Mouse (Mus musculus): Measurements from ENCODE around the gene Theg. TPM values are rescaled to one million over a fixed set of nuclear protein-coding genes. Genes with fewer than 3 reads are reported as not detected.

Gene Theg
- total RNA-seq, 4 experiments from 2014 or later: 0.33 to 1.3 (median 0.90) TPM

DNA sequence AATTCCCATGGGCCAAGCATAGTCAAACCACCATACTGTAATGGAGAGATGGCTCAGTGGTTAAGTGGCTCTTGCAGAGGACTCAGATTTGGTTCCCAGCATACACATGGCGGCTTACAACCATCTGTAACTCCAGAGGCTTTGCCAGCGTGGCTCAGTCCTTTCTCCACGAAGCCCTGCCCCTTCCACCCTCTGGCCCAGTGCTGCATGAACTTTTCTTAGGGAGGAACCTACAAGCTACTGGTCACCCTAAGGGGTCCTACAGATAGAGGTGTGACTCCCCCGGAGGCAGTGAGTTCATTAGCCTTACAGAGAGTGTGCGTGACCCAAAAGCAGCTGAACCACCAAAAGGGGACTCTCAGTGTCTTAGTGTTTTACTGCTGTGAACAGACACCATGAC, 30.2 kb downstream of the Theg start:
- no peak for DNase-seq (ENCODE audit: low spot score in 2 of 2)

DNA sequence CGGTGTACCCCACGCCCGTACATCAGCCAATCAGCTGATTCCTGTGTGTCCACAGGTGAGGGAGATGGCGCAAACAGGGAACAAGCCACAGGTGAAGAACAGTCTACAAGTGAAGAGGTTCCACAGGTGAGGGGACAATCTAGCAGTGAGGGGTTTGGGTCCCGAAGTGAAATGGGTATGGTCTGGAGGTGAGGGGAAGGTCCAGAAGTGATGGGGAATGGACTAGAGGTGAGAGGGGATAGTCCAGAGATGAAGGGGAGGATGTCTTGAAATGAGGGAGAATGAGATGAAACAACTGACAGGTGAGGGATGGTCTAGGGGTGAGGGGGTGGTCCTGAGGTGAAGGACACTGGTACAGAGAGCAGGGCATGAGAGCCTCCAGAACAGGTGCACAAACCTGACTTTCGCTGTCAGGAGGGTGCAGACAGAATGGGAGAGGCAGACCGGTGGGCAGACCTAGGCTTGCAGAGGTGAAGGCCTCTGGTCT, 31.9 kb downstream of the Theg start:
- no peak for DNase-seq (ENCODE audit: low spot score in 2 of 2)

GRCm38 (mm10) chr10:79554330-79555237, 32.5 kb downstream of the Theg start, which contains the start of gene Mier2:
Gene Mier2, minus strand, starts transcription at chr10:79555199.
- peak; percentile 71 to 84 for DNase-seq (ENCODE audit: low spot score in 2 of 2)

DNA sequence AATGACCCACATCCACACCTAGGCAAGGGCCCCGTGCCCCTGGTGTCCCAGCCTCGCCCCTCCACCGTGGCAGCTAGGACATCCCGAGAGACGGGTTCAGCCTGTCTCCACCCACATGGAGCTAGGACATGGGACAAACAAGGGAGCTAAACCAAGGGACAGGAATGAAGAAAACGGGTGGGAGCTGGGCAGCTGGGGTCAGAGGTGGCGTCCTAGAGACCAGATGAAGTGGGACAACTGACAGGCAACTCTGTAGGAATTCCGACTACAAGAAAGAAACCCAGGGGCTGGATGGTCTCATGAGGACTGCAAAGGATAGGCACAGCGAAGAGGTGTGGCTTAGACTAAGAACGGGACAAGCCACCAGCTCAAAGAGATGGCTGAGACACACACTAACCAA, 33.4 kb downstream of the Theg start:
- no peak for DNase-seq (ENCODE audit: low spot score in 2 of 2)

GRCm38 (mm10) chr10:79553176-79553575, 34.0 kb downstream of the Theg start:
- no peak for DNase-seq (ENCODE audit: low spot score in 2 of 2)

GRCm38 (mm10) chr10:79552531-79552930, 34.6 kb downstream of the Theg start:
- no peak for DNase-seq (ENCODE audit: low spot score in 2 of 2)

DNA sequence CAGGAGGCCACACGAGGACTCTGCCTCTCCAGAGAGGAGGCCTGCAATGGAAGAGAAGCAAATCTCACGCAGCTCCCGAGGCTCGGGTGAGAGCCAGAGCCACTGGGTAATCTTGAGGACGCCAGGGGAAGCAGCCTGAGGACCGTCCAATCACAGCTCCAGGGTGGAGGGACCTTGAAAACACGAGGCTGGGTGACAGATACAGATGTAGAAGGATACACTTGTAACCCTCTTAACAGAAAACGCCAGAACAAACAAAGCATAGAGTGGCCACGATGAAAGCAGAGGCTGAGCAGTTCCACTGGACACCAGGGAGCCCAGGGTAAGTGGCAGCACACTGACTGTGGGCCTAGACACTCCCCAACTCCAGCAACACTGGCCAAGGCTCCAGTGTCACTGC, 36.8 kb downstream of the Theg start:
- no peak for DNase-seq (ENCODE audit: low spot score in 2 of 2)

GRCm38 (mm10) chr10:79548971-79549723, 38.0 kb downstream of the Theg start:
- DNase-seq (ENCODE audit: low spot score in 2 of 2): no peak

DNA sequence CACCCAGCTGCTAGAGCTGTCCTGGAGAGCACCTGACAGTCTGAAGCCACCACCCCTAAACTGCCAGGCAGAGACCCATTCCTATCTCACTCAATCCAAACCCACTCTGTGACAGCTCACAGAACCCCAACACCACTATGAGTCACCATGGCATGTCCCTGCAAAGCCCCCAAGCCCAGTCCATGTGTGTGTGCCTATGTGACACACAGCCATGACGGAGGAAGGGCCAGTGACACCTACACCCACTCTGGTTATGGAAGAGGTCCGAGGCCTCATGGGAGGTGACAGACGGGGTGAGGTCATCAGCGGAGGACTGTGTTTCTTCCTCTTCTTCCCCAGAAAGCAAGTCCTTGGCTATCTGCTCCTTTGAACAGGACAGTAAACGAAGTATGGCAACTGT, 38.6 kb downstream of the Theg start:
- DNase-seq (ENCODE audit: low spot score in 2 of 2): no peak

DNA sequence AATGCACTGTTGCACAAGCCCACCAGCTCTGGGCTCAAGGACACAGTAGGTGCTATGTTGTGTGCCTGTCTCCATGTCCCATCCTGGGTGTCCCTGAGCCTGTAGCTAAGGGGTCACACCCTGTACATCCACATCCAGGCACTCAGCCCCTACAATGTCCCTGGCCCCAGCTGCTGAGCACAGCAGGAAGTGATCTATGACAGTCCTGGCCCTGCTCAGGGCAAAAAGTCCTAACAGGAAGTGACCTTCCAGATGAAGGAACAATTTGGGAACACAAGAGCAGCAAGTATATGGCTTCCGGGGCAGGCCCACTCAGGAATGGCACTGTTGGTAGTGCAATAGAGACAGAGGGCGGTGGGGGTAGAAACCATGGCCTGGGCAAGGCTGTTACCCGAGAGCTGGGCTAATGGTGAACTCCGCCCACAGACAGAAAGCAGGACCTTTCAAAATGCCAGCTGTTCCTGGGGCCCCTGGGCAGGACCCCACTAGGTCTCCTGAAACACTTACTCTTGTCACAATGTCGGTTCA, 39.9 kb downstream of the Theg start:
- peak in 1 of 2 experiments; percentile 1 for DNase-seq (ENCODE audit: low spot score in 2 of 2)

- DNase-seq (ENCODE audit: low spot score in 2 of 2): peak in 1 of 2 experiments; percentile 0
Measured at GRCm38 (mm10) chr10:79546483-79546882, 40.6 kb downstream of the Theg start.

DNA sequence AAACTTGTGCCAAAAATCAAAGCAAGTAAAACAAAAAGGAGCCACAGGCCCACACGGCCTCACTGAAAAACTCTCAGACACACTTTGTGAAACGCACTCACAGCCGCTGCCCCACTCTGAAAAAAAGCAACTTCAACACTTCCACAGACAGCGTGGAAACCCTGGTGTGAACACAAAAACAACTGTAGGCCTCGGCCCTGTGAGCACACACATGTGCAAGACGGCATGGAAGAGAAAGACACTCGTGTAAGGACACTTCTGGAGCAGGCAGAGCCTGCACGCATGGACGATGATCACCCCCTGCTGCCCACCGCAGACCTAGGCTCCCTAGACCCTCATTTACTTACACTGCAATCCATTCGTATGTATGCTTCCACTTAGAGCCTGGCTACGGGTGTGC, 41.2 kb downstream of the Theg start:
- peak in 1 of 2 experiments; percentile 1 for DNase-seq (ENCODE audit: low spot score in 2 of 2)

GRCm38 (mm10) chr10:79544631-79545030, 42.5 kb downstream of the Theg start:
- DNase-seq (ENCODE audit: low spot score in 2 of 2): peak in 1 of 2 experiments; percentile 4

GRCm38 (mm10) chr10:79543884-79544597, 43.1 kb downstream of the Theg start:
- DNase-seq (ENCODE audit: low spot score in 2 of 2): peak in 1 of 2 experiments; percentile 3

GRCm38 (mm10) chr10:79542171-79542570, 45.0 kb downstream of the Theg start:
- no peak for DNase-seq (ENCODE audit: low spot score in 2 of 2)

DNA sequence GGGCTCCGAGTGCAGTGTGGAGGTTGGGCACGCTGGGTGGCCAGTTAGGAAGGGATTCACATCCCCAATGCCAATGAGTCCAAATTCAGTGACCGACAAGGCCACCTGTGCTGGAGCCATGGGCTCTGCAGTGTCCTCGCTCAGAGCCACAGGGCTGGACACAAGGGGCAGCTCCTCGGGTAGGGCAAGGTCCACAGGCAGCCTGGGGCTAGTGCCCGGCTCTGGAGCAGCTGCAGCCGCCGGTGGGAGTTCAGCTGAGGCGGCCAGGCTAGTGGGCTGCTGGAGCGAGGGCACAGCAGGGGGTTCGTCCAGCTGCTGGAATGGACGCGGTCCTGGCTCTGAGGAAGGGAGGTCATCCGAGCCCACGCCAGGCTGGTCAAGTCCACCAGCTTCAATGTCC, 45.6 kb downstream of the Theg start:
- DNase-seq (ENCODE audit: low spot score in 2 of 2): peak in 1 of 2 experiments; percentile 4

DNA sequence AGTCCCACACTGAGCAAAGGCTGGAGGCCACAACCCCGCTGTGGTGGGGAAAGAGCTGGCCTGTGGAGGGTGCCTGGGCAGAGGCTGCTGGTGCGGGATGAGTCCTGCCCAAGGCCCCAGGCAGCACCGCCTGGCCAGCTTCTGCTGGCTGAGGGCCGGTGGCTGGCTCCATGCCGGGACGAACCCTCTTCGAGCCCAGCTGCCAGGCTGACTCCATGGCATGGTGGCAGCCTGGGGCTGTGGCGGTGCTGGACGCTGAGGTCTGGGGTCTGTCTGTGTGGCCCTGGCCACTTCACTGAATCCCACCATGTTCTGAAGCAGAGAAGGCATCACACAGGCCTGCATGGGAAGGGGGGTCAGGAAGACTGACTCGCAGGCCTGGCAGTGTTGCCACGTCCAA, 46.4 kb downstream of the Theg start:
- DNase-seq (ENCODE audit: low spot score in 2 of 2): peak in 1 of 2 experiments; percentile 9

GRCm38 (mm10) chr10:79539701-79540495, 47.2 kb downstream of the Theg start:
- DNase-seq (ENCODE audit: low spot score in 2 of 2): peak; percentile 0 to 4

GRCm38 (mm10) chr10:79538873-79539272, 48.3 kb downstream of the Theg start:
- DNase-seq (ENCODE audit: low spot score in 2 of 2): peak in 1 of 2 experiments; percentile 5

- peak in 1 of 2 experiments; percentile 27 for DNase-seq (ENCODE audit: low spot score in 2 of 2)
Measured at GRCm38 (mm10) chr10:79538323-79538722, 48.8 kb downstream of the Theg start.

Data from left cerebral cortex, adult 8-10 months (tissue).